Mouse (Mus musculus): ENCODE data around the gene Hexim2. TPM values are rescaled to one million over a fixed set of nuclear protein-coding genes. Genes with fewer than 3 reads are reported as not detected.

Gene Hexim2
- polyA plus RNA-seq, 1 experiment, result 4.5 TPM

DNA sequence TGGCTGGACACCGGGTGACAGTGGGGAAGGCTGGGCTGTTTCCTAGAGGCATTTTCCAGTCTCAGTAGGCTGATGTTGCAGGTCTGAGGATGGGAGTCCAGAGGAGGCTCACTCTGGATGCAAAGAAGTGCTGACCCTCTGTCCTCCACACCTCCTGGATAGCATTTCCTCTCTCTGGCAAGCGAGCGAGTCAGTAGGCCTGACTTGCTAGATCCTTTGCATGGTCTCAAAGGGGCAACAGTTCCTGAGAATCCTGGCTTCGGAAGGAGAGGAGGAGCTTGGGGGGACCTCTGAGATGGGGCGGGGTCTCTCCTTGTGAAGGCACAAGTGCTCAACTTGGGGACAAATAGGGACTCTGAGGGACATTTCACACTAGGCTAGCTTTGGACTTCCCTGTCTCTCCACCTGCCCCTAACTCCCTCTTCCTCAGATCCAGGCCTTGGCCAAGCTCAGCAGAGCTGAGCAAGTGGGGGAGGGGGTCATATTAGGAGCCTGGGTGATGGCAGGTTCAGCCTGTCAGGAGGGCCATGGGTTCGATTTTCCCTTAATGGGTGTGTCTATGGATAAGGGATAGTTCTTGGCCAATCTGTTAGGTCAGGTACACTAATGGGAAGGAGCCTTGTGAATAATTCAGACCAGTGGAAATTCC, 40.3 kb downstream of the Hexim2 start:
- DNase-seq (ENCODE audit: low spot score), result no peak

DNA sequence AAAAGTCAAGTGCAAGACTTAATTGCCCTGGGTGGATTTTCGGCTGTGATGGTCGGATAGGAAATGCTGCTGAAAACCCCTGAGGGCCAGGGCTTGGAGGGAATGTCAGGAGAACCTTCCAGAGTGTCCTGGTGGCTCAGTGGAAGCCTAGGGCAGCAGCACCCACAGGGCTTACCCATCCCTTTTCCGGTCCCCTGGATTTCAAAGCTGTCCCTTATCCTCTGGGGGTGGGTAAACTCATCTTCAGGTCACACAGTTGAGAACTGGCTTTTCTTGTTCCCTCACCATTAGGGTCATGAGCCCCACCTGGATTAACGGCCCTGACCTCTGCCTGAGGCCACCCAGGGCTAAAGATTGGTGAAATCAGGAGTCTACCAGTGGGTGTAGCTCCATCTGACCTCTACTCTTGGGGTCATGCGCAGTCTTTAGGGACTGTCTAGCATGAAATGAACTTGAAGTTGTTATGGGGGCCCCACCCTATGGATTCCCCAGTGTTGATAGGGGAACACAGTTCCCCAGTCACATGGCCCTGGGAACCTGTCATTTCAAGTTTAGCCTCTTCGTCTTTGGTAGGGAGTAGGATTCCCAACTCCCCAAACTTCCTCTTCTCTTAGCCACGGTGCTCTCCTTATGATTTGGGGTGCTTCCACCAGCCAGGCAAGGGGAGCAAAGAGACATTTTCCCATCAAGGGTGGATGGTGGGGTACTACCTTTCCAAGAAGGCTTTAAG, 41.0 kb downstream of the Hexim2 start:
- no peak for DNase-seq (ENCODE audit: low spot score)

GRCm38 (mm10) chr11:103173771-103174344, 41.6 kb downstream of the Hexim2 start:
- DNase-seq (ENCODE audit: low spot score), result no peak

DNA sequence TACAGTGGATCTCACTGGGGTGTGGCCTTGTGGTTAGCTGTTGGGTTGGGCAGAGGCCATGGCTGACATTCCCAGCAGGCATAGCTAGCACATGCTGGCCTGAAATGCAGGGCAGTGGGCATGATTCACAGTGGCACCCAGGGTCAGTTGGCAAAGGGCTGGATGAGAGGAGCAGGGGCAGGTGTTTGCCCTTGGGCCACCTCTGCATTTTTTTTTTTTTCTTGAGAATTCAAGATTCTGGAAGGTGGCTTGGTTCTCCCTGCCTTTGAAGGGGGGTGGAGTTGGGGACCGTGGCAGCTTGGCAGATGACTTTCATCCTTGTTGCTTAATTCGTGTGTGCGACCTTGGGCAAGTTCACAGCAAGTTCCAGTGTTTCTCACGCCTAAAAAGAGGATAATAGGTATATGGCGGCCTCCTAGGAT, 42.2 kb downstream of the Hexim2 start:
- no peak for DNase-seq (ENCODE audit: low spot score)

DNA sequence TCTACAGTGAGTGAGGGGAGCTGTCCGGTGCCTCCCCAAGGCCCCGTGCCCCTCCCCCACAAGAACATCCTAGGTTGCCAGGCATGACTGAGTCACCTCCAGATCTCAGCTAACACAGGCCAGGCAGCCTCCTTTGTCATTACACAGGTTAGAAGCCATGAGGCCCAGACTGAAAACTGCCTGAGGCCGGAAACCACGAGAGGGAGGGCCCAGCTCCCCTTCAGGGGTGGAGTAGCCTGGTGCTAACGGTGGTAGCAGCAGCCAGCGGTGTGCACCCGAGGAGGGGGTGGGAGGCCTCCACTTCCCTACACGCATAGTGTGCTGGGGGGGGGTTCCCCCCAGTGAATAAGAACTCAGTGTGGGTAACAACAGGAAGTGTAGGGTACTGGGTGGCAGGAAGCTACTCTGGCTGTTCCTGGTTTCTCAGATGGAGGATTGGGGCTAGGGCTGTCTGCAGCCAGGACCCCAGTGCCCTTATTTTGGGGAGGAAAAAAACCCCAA, 42.7 kb downstream of the Hexim2 start:
- no peak for DNase-seq (ENCODE audit: low spot score)

- DNase-seq (ENCODE audit: low spot score), result no peak
Observed at GRCm38 (mm10) chr11:103175688-103176442, 43.6 kb downstream of the Hexim2 start.

- no peak for DNase-seq (ENCODE audit: low spot score)
Observed at GRCm38 (mm10) chr11:103176510-103176909, 44.3 kb downstream of the Hexim2 start.

DNA sequence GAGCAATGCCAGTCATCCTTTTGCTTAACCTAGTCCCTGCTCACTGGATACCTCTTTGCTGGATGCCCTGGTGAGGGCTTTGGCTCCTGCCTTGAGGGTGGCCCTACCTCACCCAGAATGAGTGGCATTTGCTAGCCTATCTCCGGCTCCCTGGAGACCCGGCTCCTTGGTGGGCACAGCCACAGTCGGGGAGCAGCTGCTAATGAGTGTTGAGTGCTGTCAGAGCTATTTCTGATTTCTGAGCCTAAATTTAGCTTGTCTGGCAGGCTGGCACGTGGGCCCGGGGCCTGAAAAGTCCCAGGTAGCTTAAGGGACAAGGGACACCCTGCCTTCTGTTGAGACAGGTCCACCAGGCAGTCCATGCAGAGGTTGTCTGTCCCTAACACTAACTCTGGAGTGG, 45.0 kb downstream of the Hexim2 start:
- DNase-seq (ENCODE audit: low spot score), result no peak

DNA sequence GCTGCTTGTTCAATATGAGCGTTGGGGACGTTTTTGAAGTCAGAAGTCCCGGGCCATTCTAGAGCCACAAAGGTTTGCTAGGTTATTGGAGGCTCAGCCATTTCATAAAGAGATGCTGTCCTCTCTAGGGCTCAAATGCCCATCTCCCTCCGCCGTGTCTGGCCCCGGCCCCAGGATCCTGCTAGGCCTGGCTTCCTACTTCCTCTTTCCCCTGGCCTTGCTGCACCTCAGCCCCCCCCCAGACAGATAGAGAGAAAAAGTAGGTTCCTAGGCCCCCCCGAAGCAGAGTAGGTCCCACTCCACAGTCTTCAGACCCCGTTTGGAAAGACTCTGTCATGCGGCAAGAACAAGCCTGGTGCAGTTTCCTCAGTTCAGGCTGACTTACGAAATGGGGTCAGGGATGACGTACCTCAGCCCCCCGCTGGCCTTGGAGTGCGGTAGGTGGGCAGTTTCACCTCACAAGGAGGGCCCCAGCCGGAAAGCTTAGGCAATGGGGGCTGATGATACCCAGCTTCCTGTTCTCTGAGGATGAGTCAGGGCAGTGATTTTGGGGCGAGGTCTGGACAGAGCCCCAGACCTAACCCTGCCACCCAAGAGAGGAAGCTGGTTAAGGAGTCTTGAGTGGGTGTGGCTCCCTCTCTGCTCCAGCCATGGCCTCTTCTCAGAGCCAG, 45.7 kb downstream of the Hexim2 start:
- DNase-seq (ENCODE audit: low spot score), result no peak

- no peak for DNase-seq (ENCODE audit: low spot score)
Observed at GRCm38 (mm10) chr11:103178748-103179147, 46.5 kb downstream of the Hexim2 start.

DNA sequence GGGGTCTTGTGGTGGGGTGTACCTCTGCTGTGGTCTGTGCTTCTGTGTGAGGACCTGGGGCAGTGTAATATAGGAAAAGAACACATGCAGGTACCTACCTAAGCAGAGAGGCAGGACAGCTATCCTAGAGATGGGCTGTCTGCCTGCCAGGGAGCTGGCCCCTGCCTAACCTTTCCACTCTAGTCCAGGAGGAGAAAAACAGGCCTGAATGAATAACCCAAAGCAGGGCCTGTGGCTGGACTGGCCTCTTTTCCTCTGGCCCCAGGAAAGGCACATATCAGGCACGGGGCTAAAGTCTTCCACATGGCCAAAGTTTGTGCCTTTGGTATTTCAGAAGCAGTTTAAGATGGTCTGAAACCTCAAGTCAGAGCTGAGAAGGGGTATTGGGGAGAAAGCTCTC, 48.2 kb downstream of the Hexim2 start:
- DNase-seq (ENCODE audit: low spot score), result no peak

GRCm38 (mm10) chr11:103181349-103181748, 49.1 kb downstream of the Hexim2 start:
- no peak for DNase-seq (ENCODE audit: low spot score)

- DNase-seq (ENCODE audit: low spot score), result no peak
Observed at GRCm38 (mm10) chr11:103181911-103182310, 49.7 kb downstream of the Hexim2 start.

GRCm38 (mm10) chr11:103184891-103185290, 52.7 kb downstream of the Hexim2 start:
- DNase-seq (ENCODE audit: low spot score), result no peak

Other genes starting within 250 kb of the Hexim2 start
- not detected in 2 replicates for gene Fam187a, start 247.3 kb upstream of the Hexim2 start, polyA plus RNA-seq (2012; rRNA removed)
- 0.53 and 0.56 TPM in 2 replicates for gene Gfap, start 231.5 kb upstream of the Hexim2 start, polyA plus RNA-seq (2012; rRNA removed)
- 0.56 and 0.71 TPM in 2 replicates for gene Kif18b, start 207.3 kb upstream of the Hexim2 start, polyA plus RNA-seq (2012; rRNA removed)
- gene C1ql1, start 185.7 kb upstream of the Hexim2 start, polyA plus RNA-seq (2012; rRNA removed), result 0.44 and 0.49 TPM in 2 replicates
- gene Nmt1, start 104.2 kb upstream of the Hexim2 start, polyA plus RNA-seq (2012; rRNA removed), result 53.5 and 57.6 TPM in 2 replicates
- gene Dcakd, start 104.1 kb upstream of the Hexim2 start, polyA plus RNA-seq (2012; rRNA removed), result 42.8 and 43.1 TPM in 2 replicates
- 30.9 and 36.8 TPM in 2 replicates for gene Plcd3, start 30.8 kb upstream of the Hexim2 start, polyA plus RNA-seq (2012; rRNA removed)
- 59.4 and 76.0 TPM in 2 replicates for gene Acbd4, start 30.7 kb upstream of the Hexim2 start, polyA plus RNA-seq (2012; rRNA removed)
- gene Hexim1, start 16.2 kb upstream of the Hexim2 start, polyA plus RNA-seq (2012; rRNA removed), result 28.4 and 29.3 TPM in 2 replicates
- 6.4 and 6.6 TPM in 2 replicates for gene Fmnl1, start 38.7 kb downstream of the Hexim2 start, polyA plus RNA-seq (2012; rRNA removed)
- 1.3 and 3.3 TPM in 2 replicates for gene 1700023F06Rik, start 76.1 kb downstream of the Hexim2 start, polyA plus RNA-seq (2012; rRNA removed)
- gene Spata32, start 86.0 kb downstream of the Hexim2 start, polyA plus RNA-seq (2012; rRNA removed), result not detected in 2 replicates
- 6.6 and 8.9 TPM in 2 replicates for gene Map3k14, start 135.0 kb downstream of the Hexim2 start, polyA plus RNA-seq (2012; rRNA removed)
- gene Arhgap27, start 231.3 kb downstream of the Hexim2 start, polyA plus RNA-seq (2012; rRNA removed), result 22.3 and 23.4 TPM in 2 replicates

All from urinary bladder, adult 2 months (tissue).